Mouse (Mus musculus): ENCODE data around the gene Mpst. TPM values are rescaled to one million over a fixed set of nuclear protein-coding genes. Genes with fewer than 3 reads are reported as not detected.
A peak's percentile ranks its signal among the peaks of the same experiment; 100 is the strongest.

Mpst gene
- polyA plus RNA-seq (2014; fragmentation: Nextera tagmentation; extraction: Ambion mirVana), result 1.7 and 2.3 TPM in 2 replicates

DNA sequence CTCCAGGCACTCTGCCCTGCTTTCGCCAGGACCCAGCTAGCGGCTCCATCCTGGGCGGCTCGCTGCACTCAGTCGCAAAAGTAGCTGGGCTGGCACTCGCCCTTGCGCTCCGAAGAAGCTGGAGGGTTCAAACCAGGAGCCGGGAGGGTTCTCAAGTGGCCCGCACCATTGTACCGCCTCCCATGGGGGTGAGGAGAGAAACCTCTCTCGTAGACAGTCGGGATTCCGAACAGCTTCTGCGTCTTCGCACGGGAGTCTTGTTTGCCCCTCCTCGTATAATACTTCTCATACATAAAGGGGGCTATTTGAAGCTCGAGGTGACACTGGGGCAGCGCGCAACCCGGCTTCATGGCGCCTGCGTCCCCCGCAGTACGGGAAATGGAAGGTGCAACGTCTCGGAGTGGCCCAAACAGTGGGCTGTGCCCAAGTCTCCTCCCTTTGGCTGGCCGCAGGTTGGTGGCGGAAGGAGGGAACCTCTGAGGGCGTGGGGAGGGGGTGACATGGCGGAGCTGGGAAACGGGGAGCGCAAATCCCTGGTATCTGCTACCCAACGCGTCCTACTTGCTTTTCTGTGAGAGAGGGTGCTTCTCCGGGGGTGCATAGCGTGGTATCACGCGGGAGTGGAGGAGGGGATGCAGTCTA lies at the start of gene Mpst:
TSS of gene Mpst (plus strand) at position 124 of the 642 bp plus-strand sequence.
- Histone ChIP-seq H3K4me1 (ENCODE audit: control insufficient read depth, insufficient read depth, low read length) (peaks cover 18% of the 10 kb centered on the region), H3K4me3 (ENCODE audit: low read depth, low read length) (peak within 1 kb of the TSS; percentile 56), H3K36me3 (ENCODE audit: control insufficient read depth, insufficient read depth, low read length) (no peaks in the 10 kb centered on the region), H3K9ac (ENCODE audit: low read length) (peak within 1 kb of the TSS; percentile 78), H3K9me3 (ENCODE audit: control insufficient read depth, low read length) (no peaks in the 10 kb centered on the region), H3K27me3 (ENCODE audit: control insufficient read depth, insufficient read depth, low read length) (peaks cover 25% of the 10 kb centered on the region), H3K27ac (replicated peaks; ENCODE audit: low read depth, low read length) (peak within 1 kb of the TSS; percentile 75), H3K4me2 (ENCODE audit: low read depth, severe bottlenecking) (peak within 1 kb of the TSS; percentile 93)
- under 1% methylated on average over 40 of the region's 40 CpGs for WGBS
- DNase-seq (ENCODE audit: low spot score) (peak; percentile 87), ATAC-seq (ENCODE audit: insufficient number of reproducible peaks, low FRiP score, low TSS enrichment, low read depth) (peak; percentile 84)

DNA sequence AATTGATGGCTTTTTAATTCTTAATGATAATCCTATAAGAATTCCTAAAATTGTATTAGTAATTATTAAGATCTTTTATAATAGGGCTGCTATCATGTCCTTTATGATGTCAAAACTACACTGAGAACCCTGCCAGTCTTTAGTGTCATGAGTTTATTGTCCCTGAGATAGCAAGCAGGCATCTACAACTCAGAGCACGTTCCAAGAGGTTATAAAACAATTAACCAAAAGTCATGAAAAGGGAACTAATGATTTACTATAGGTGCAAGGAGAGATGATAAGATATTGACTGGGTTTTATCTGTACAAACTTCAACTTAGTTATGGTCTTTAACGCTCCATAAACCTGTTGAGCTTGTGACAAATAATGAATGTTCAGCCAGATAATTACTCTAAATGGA lies 40.3 kb upstream of the Mpst start:
- H3K9ac ChIP-seq (ENCODE audit: low read length), result no peak overlapping the region
- H3K36me3 ChIP-seq (ENCODE audit: control insufficient read depth, insufficient read depth, low read length), result no peaks in the 10 kb centered on the region
- no peak for ATAC-seq (ENCODE audit: insufficient number of reproducible peaks, low FRiP score, low TSS enrichment, low read depth)
- 29% methylated on average over 2 of the region's 2 CpGs for WGBS
- no peaks in the 10 kb centered on the region for H3K9me3 ChIP-seq (ENCODE audit: control insufficient read depth, low read length)
- H3K4me2 ChIP-seq (ENCODE audit: low read depth, severe bottlenecking), result no peak overlapping the region
- no peaks in the 10 kb centered on the region for H3K4me1 ChIP-seq (ENCODE audit: control insufficient read depth, insufficient read depth, low read length)
- H3K4me3 ChIP-seq (ENCODE audit: low read depth, low read length), result no peak overlapping the region
- no peaks in the 10 kb centered on the region for H3K27me3 ChIP-seq (ENCODE audit: control insufficient read depth, insufficient read depth, low read length)
- DNase-seq (ENCODE audit: low spot score), result no peak
- no peak overlapping the region for H3K27ac ChIP-seq (replicated peaks; ENCODE audit: low read depth, low read length)

DNA sequence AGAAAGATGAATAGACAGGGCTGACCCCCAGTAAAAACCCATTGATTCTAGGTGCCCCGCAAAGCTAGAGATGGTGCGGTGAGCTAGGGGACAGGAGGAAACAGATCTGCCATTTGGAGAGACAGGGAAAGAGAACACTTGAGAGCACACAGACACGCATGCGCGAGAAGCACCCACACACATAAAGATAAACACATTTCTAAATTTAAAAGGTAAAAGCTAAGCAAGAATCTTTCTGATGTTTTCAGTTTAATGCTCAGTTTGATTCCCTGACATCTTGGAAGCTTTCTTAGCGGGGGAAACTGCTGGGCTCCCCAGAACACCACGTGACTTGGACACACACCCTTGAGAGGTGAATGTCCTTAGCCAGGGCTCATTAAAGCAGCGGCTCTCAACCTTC lies 39.3 kb upstream of the Mpst start:
- WGBS, result 77% methylated on average over 8 of the region's 8 CpGs
- H3K4me2 ChIP-seq (ENCODE audit: low read depth, severe bottlenecking), result no peak overlapping the region
- ATAC-seq (ENCODE audit: insufficient number of reproducible peaks, low FRiP score, low TSS enrichment, low read depth), result no peak
- no peak overlapping the region for H3K27ac ChIP-seq (replicated peaks; ENCODE audit: low read depth, low read length)
- H3K9ac ChIP-seq (ENCODE audit: low read length), result no peak overlapping the region
- H3K27me3 ChIP-seq (ENCODE audit: control insufficient read depth, insufficient read depth, low read length), result no peaks in the 10 kb centered on the region
- H3K4me1 ChIP-seq (ENCODE audit: control insufficient read depth, insufficient read depth, low read length), result no peaks in the 10 kb centered on the region
- H3K36me3 ChIP-seq (ENCODE audit: control insufficient read depth, insufficient read depth, low read length), result no peaks in the 10 kb centered on the region
- H3K9me3 ChIP-seq (ENCODE audit: control insufficient read depth, low read length), result no peaks in the 10 kb centered on the region
- DNase-seq (ENCODE audit: low spot score), result no peak
- H3K4me3 ChIP-seq (ENCODE audit: low read depth, low read length), result no peak overlapping the region

DNA sequence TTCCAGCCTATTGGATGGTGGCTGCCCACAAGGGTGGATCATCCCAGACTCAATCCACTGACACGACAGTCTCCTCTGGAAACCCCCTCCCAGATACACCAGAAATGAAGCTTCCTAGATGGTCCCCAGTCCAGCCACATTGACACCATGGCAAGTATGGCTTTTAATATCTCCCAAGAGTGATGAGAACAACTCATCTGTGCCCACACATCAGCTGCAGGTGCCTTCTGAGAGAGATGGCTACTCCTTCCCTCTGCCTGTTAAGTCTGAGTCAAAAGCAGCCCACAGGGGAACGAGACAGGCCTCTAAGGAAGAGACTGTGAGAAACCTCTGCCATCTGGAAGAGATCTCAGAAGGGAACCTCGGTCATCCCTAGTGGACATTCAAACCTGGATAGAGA lies 38.4 kb upstream of the Mpst start:
- no peak overlapping the region for H3K27ac ChIP-seq (replicated peaks; ENCODE audit: low read depth, low read length)
- no peak overlapping the region for H3K4me3 ChIP-seq (ENCODE audit: low read depth, low read length)
- ATAC-seq (ENCODE audit: insufficient number of reproducible peaks, low FRiP score, low TSS enrichment, low read depth) (no peak), DNase-seq (ENCODE audit: low spot score) (no peak)
- H3K4me1 ChIP-seq (ENCODE audit: control insufficient read depth, insufficient read depth, low read length), result no peaks in the 10 kb centered on the region
- 70% methylated on average over 3 of the region's 3 CpGs for WGBS
- no peak overlapping the region for H3K4me2 ChIP-seq (ENCODE audit: low read depth, severe bottlenecking)
- no peak overlapping the region for H3K9ac ChIP-seq (ENCODE audit: low read length)
- H3K27me3 ChIP-seq (ENCODE audit: control insufficient read depth, insufficient read depth, low read length), result no peaks in the 10 kb centered on the region
- no peaks in the 10 kb centered on the region for H3K9me3 ChIP-seq (ENCODE audit: control insufficient read depth, low read length)
- no peaks in the 10 kb centered on the region for H3K36me3 ChIP-seq (ENCODE audit: control insufficient read depth, insufficient read depth, low read length)

DNA sequence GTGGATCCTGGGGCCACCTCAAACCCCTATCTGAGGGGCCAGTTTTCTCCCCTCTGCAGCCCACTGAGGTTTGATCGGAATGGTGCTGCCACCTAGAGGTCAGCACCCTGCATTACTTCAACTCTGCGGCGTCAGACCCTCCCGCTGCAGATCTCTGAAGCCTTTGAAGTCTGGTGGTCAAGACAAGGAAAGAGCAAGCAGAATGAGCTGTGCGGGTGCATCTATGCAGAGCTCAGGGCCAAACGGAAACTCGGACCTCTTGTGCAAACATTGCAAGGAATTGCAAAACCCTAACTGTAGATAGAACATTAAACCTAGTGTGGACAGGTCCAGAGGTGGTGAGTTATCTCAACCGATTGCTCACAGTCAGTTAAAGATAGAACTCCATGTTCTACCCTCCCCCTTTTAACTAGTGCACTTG lies 37.3 kb upstream of the Mpst start:
- Histone ChIP-seq H3K27ac (replicated peaks; ENCODE audit: low read depth, low read length) (no peak overlapping the region), H3K36me3 (ENCODE audit: control insufficient read depth, insufficient read depth, low read length) (no peaks in the 10 kb centered on the region), H3K9ac (ENCODE audit: low read length) (no peak overlapping the region), H3K4me2 (ENCODE audit: low read depth, severe bottlenecking) (no peak overlapping the region), H3K9me3 (ENCODE audit: control insufficient read depth, low read length) (no peaks in the 10 kb centered on the region), H3K4me1 (ENCODE audit: control insufficient read depth, insufficient read depth, low read length) (no peaks in the 10 kb centered on the region), H3K4me3 (ENCODE audit: low read depth, low read length) (no peak overlapping the region), H3K27me3 (ENCODE audit: control insufficient read depth, insufficient read depth, low read length) (no peaks in the 10 kb centered on the region)
- DNase-seq (ENCODE audit: low spot score) (peak; percentile 65), ATAC-seq (ENCODE audit: insufficient number of reproducible peaks, low FRiP score, low TSS enrichment, low read depth) (no peak)
- 14% methylated on average over 8 of the region's 8 CpGs for WGBS

DNA sequence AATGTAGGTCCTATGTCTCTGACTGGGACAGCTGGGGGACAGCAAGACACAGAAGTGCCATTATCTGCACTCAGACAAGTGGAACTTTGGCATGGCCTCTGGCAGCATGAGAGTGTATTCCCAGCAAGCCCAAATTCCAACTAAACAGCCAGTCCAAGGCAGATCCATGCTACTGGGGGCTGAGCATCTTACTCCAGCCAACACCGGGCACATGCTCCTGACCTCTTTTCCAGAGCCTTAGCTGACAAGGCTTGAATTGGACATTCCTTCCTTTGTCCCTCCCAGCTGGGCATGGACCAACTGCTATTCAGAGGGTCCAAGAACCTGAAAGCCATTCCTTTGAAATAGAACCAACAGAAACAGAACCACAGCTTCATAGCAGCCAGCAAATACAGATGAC lies 36.6 kb upstream of the Mpst start:
- no peak for ATAC-seq (ENCODE audit: insufficient number of reproducible peaks, low FRiP score, low TSS enrichment, low read depth)
- no peak overlapping the region for H3K4me3 ChIP-seq (ENCODE audit: low read depth, low read length)
- 94% methylated on average over 1 of the region's 1 CpGs for WGBS

DNA sequence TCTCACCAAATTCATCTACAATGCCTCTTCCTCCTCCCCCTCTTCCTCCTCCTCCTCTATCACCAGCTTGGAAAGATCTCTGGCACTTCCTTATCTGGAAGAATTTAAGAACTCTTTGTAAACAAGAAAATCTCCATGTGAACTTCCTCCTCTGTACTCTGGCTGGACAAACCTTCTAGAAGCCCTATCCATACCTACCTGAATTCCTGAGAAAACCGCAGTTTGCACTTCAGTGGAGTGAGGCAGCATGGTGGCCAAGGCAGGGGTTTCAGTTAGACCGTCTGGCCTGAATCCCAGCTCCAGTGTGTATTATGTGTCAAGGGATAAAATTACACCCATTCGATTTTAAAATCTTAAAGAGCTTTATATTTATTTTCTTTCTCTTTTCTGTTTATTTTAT lies 33.4 kb upstream of the Mpst start:
- Histone ChIP-seq H3K9ac (ENCODE audit: low read length) (no peak overlapping the region), H3K27ac (replicated peaks; ENCODE audit: low read depth, low read length) (no peak overlapping the region), H3K4me1 (ENCODE audit: control insufficient read depth, insufficient read depth, low read length) (no peaks in the 10 kb centered on the region), H3K9me3 (ENCODE audit: control insufficient read depth, low read length) (no peaks in the 10 kb centered on the region), H3K4me2 (ENCODE audit: low read depth, severe bottlenecking) (no peak overlapping the region), H3K36me3 (ENCODE audit: control insufficient read depth, insufficient read depth, low read length) (no peaks in the 10 kb centered on the region), H3K27me3 (ENCODE audit: control insufficient read depth, insufficient read depth, low read length) (no peaks in the 10 kb centered on the region), H3K4me3 (ENCODE audit: low read depth, low read length) (no peak overlapping the region)
- ATAC-seq (ENCODE audit: insufficient number of reproducible peaks, low FRiP score, low TSS enrichment, low read depth) (no peak), DNase-seq (ENCODE audit: low spot score) (no peak)
- 70% methylated on average over 3 of the region's 3 CpGs for WGBS

More for the DNA sequence above, 36.6 kb upstream of the Mpst start:
- H3K4me2 ChIP-seq (ENCODE audit: low read depth, severe bottlenecking), result no peak overlapping the region
- H3K27ac ChIP-seq (replicated peaks; ENCODE audit: low read depth, low read length), result no peak overlapping the region
- H3K4me1 ChIP-seq (ENCODE audit: control insufficient read depth, insufficient read depth, low read length), result no peaks in the 10 kb centered on the region
- no peaks in the 10 kb centered on the region for H3K36me3 ChIP-seq (ENCODE audit: control insufficient read depth, insufficient read depth, low read length)
- H3K27me3 ChIP-seq (ENCODE audit: control insufficient read depth, insufficient read depth, low read length), result no peaks in the 10 kb centered on the region
- DNase-seq (ENCODE audit: low spot score), result no peak
- H3K9ac ChIP-seq (ENCODE audit: low read length), result no peak overlapping the region
- H3K9me3 ChIP-seq (ENCODE audit: control insufficient read depth, low read length), result no peaks in the 10 kb centered on the region

DNA sequence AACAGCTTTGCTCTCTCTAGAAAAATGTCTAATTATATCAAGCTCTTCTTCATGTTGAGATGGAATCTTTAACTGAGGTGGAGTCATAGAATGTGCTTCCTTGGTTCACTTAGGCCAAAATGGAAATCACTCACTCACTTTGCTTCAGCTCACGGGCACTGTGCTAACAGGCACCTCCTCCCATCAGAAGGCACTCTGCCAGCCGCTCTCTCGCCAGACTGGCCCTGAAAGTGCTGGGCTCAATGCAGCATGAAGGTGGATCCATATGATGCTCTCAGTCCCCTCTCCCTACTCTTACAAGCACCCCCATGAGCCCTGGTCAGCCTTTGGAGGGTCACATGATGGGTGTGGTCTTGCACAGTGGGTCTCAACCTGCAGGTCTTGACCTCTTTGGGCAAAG lies 32.0 kb upstream of the Mpst start:
- ATAC-seq (ENCODE audit: insufficient number of reproducible peaks, low FRiP score, low TSS enrichment, low read depth) (no peak), DNase-seq (ENCODE audit: low spot score) (no peak)
- Histone ChIP-seq H3K9me3 (ENCODE audit: control insufficient read depth, low read length) (no peaks in the 10 kb centered on the region), H3K27me3 (ENCODE audit: control insufficient read depth, insufficient read depth, low read length) (no peaks in the 10 kb centered on the region), H3K4me3 (ENCODE audit: low read depth, low read length) (no peak overlapping the region), H3K36me3 (ENCODE audit: control insufficient read depth, insufficient read depth, low read length) (no peaks in the 10 kb centered on the region), H3K27ac (replicated peaks; ENCODE audit: low read depth, low read length) (no peak overlapping the region), H3K4me1 (ENCODE audit: control insufficient read depth, insufficient read depth, low read length) (no peaks in the 10 kb centered on the region), H3K9ac (ENCODE audit: low read length) (no peak overlapping the region), H3K4me2 (ENCODE audit: low read depth, severe bottlenecking) (no peak overlapping the region)
- WGBS, result 83% methylated on average over 3 of the region's 3 CpGs

DNA sequence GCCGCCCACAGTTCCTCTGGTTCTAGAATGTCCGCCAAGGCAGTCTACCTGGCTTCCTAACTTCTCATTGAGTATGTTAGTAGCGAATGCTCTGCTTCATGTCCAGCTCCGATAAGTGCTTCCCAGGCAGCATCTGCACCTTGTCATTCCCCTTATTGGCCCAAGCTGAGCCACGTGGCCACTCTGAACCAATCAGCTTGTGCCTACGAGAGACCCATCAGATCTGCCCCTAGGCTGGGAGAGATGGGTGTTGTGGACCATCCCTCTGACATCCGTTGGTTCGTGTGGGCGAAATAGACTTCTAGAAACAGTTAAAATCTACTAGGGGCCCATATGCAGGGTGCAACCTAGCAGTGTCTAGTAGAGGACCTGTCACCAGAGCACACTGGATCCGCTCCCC lies 28.4 kb upstream of the Mpst start:
- no peak for DNase-seq (ENCODE audit: low spot score)
- H3K9me3 ChIP-seq (ENCODE audit: control insufficient read depth, low read length), result no peaks in the 10 kb centered on the region
- H3K27ac ChIP-seq (replicated peaks; ENCODE audit: low read depth, low read length), result no peak overlapping the region
- no peak overlapping the region for H3K9ac ChIP-seq (ENCODE audit: low read length)
- ATAC-seq (ENCODE audit: insufficient number of reproducible peaks, low FRiP score, low TSS enrichment, low read depth), result no peak
- WGBS, result 84% methylated on average over 10 of the region's 10 CpGs
- H3K36me3 ChIP-seq (ENCODE audit: control insufficient read depth, insufficient read depth, low read length), result no peaks in the 10 kb centered on the region
- H3K4me3 ChIP-seq (ENCODE audit: low read depth, low read length), result no peak overlapping the region
- no peaks in the 10 kb centered on the region for H3K4me1 ChIP-seq (ENCODE audit: control insufficient read depth, insufficient read depth, low read length)
- no peaks in the 10 kb centered on the region for H3K27me3 ChIP-seq (ENCODE audit: control insufficient read depth, insufficient read depth, low read length)
- H3K4me2 ChIP-seq (ENCODE audit: low read depth, severe bottlenecking), result no peak overlapping the region

Data from limb, embryonic 11.5 days (tissue).